Mouse (Mus musculus): ENCODE measurements at regions not wholly inside any gene's neighbourhood (a gene's known extent, or its start where the extent isn't known, plus 50 kb on each side); places are given as distances from the start of the nearest gene placed in this dataset.
A peak's percentile ranks its signal among the peaks of the same experiment; 100 is the strongest.

DNA sequence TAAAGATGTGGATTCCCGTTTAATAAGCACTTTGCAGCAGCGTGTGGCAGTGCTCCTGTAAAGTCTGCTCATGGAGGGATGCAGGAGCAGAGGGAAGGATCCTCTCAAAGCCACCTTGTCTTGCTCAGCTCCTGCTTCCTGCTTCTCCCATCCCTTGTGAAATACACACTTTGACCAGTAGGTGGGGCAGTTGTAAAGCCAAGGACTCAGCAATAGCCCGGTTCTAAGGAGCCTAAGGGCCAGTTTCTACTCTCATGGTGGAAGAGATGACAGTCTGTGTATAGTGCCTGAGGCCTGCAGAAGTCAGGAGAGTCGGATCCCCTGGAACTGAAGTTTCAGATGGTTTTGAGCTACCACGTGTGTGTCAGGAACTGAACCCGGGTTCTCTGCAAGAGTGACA is 272.0 kb downstream of the Drd1 start:
- peak; percentile 82 for DNase-seq

DNA sequence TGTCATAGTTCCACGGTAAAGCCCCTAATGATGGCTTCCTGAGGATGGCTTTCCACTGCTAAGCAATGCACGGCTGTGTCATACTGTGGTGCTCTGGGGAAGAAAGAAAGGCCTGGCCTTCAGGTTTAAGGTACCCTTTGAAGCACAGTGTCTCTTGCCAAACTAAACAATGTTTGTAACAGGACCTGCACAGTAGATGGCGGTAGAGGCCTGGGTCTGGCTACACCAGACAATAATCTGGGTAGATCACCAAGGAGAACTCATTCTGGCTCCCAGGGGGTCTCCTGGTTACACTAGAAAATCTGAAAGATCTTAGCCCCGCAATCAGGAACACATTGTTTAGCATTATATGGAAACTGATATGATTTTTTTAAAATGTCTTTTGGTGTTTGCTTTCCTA is 276.4 kb downstream of the Drd1 start:
- peak; percentile 7 for DNase-seq

DNA sequence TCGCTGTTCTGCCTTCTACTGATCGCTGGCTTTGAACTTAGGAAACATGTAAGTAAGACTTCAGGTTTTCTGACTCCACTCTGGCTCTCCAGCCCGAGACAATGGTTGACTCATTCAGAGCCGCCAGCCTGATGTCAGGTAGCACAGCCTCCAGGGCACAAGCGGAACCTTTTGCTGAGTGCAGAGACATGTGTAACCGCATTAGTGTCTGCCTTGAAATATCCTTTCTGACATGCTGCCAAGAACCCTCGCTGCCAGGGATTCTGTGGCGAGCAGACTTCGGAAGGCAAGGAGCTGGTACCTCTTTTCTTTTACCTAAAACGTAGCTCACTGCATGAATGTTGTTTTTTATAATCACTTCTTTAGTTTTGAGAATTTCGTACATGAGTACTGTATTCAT is 279.1 kb downstream of the Drd1 start:
- no peak for DNase-seq

DNA sequence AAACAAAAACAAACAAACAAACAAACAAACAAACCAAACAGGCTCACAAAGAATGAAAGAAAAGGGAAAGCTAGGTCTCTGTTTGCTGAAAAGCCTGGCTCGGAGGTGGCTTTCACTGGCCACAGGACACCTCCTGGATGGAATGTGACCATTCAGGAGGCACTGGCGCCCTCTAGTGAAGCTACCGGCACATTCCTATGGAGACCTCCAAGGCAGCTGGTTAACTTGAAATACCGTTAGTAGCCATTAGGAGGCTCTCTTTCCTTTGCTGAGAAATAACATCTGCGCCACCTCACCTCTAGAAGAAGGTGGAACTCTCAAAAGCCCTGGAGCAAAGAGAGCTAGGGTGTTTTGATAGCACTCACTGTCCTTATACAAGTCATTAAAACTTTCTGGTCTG is 279.8 kb downstream of the Drd1 start:
- DNase-seq, result peak; percentile 45

- DNase-seq, result peak; percentile 68
These were observed 290.8 kb downstream of the Drd1 start for GRCm38 (mm10) chr13:53764613-53765243.

GRCm38 (mm10) chr13:53757576-53758237 is 284.8 kb upstream of the Msx2 start:
- DNase-seq, result no peak

DNA sequence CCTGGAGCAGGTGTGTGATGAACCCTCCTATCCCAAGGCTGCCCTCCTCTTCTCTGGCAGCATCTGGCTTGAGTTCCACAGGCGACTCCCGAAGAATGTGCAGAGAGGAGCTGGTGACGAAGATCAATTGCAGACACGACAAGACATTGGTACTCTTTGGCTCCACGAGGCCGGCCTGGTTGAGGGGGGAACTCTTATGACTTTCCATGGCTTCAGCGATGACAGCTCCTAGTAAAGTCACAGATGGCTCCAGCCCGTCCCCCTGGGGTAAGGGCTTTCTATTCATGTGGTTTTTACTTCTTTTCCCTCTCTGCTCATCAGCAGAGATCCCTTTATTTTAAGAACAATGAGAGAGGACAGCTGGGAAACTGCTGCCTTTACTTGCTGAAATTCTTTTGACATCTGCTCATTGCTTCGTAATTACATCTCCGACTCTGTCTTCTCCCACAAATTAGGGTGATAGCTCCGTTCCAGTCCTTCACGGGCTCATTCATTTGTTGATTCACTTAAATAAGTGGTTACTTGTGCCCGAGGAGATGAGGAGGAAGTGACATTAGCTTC is 284.2 kb upstream of the Msx2 start:
- no peak for DNase-seq

GRCm38 (mm10) chr13:53755046-53755615 is 282.3 kb upstream of the Msx2 start:
- no peak for DNase-seq

DNA sequence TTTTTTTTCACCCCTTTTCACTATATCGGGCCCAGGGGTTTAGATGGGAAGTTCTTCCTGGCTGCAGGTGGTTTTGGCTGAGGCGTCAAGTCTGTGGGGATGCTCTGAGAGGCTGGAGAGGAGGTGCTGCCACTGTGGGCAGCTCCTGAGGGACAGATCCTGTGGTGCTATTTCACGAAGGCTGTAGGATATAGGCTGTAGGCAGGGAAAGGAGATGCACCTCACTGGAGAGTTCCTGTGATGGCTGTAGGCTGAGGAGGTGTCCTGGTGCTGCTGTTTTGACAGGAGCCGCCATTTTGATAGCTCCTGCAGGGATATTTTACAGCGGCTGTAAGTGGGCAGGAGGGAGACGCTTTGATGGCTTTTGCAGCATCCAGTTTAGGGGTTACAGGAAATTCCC is 280.2 kb upstream of the Msx2 start:
- DNase-seq, result no peak

DNA sequence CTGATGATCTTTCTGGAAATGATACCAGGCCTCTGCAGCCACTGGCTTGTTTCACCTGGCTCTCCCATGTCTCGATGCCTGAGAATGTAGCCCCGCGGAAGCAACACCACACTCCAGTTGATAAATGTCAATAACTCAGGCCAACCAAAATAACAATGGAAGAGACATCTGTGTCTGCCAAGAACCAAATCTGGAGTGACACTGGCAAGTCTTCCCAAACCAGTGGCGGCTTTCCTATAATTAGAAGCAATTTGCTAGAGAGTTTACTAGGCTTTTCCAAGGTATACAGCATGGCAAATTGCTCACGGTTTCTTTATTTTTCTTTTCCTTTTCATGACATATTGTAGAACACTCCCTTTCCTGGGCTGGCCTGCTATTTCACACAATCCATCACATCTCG is 268.1 kb upstream of the Msx2 start:
- no peak for DNase-seq

DNA sequence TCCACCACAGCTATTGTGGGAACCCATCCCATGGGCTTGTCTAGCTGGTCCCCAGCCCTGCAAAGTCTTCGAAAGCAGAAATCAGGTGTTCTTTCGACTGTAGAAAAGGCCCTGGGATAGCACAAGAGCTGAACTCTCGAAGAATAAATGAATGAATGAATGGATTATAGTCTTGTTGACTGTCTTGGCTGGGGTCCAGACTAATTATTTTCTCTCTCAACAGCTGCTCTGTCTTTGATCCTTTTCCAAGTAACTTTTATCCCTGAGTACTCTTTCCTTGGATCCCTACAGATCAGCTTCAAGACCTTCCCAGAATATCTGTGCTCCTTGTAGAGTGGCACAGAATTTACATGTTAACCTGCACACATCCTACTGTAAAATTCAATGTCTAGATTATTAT is 266.3 kb upstream of the Msx2 start:
- no peak for DNase-seq

- DNase-seq, result peak; percentile 66
These were observed 262.1 kb upstream of the Msx2 start for GRCm38 (mm10) chr13:53734944-53735343.

DNA sequence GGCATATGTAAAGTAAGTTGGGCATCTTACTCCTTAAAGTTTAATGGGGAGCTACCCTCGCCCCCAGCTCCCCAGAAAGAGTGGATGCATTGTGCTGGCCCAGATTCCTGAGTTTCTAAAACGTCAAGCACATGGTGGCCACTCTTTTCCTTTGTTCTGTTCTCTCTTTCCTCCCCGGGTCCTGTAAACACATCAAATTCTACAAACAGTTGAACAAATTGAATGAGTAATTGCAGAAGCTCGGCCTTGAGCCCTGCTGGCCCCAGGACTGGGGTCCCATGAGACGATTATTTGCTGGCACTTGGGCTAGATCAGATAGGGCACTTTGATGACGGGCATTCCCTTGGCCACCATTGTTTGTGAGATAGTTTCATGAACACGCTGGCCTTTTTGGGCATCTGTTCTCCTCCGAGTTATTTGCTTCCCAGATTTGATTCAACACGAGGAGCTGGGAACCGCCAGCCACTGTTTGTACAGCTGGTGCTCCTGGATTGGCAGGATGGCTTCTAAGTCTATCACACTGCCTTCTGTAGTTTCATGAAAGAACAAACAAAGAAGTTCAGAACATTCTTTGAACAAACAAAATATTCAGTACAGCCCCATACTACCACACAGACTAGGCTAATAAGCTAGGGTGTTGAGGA is 257.5 kb upstream of the Msx2 start:
- no peak for DNase-seq

- no peak for DNase-seq
These were observed 257.0 kb upstream of the Msx2 start for GRCm38 (mm10) chr13:53729848-53730247.

GRCm38 (mm10) chr13:53726031-53726430 is 253.2 kb upstream of the Msx2 start:
- no peak for DNase-seq

DNA sequence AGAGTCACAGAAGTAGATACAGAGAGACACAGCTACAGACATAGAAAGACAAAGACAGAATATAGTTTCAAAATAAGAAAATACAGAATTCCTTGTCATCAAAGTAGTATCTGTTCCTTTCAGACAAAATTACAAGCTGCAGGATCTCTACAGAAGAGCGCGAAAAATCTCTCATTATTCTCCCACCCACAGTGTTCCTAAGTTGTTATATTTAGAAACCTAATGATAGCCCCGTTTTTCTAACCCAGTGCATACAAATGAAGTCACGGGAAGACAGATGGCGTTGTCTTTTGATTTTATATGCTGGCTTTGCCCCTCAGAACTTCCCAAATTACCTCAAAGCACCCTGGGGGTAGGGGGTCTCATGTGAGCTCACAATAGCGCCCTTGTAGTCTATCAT is 250.0 kb upstream of the Msx2 start:
- no peak for DNase-seq

- no peak for DNase-seq
These were observed 248.2 kb upstream of the Msx2 start for GRCm38 (mm10) chr13:53721038-53721463.

GRCm38 (mm10) chr13:53717582-53717981 is 244.7 kb upstream of the Msx2 start:
- no peak for DNase-seq

DNA sequence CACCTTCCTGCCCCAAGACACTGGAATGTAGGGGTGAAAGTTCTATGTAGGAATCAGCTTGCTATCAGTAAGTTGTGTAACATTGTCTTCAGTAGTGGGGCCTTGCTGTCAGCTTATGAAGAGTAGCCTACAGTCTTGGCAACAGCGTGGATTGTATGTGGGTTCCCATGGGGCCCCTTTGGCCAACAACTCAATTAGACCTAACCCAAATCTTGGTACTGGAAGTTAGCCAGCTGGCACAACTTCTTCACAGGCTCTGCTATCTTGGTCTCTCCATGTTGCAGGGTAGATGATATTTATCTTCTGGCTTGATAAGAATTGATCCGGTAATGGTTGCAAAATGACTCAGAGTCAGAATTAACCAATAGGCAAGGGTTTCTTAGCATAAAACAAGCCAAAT is 244.2 kb upstream of the Msx2 start:
- no peak for DNase-seq

GRCm38 (mm10) chr13:53709062-53709461 is 236.2 kb upstream of the Msx2 start:
- DNase-seq, result no peak

DNA sequence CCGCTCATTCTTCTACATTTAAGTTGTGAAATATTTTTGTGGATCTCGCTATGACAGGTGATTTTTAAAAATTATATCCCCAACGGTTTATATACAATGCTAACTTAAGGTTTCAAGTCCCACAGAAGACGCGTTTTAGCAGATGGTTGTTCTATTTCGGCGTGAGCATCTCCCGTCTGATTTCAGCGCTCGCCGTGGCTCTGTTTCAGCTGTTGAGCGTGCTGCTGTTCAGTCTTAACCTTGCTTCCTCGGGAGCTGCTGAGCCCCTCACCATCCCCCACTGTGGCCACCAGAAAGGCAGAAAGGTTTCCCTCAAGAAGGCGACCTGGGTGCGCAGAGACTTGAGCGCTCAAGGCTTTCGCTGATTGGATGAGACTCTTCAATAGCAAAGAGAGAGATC is 234.7 kb upstream of the Msx2 start:
- DNase-seq, result no peak

DNA sequence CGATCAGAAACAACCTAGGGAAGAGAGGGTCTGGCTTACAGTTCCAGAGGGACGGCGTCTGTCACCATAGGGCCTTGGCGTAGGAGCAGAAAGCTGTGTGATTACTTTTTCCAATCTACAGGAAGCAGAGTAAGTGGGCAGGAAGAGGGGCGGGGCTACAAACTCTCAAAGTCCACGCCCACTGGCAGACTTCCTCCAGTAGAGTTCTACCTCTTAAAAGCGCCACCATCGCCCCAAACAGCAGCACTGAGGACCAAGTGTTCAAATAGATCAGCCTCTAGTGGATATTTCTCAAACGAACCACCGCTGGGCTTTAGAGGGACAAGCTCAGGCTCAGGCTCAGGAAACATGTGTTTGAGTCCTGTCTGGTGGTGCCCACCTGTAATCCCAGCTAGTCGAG is 231.2 kb upstream of the Msx2 start:
- DNase-seq, result no peak

DNA sequence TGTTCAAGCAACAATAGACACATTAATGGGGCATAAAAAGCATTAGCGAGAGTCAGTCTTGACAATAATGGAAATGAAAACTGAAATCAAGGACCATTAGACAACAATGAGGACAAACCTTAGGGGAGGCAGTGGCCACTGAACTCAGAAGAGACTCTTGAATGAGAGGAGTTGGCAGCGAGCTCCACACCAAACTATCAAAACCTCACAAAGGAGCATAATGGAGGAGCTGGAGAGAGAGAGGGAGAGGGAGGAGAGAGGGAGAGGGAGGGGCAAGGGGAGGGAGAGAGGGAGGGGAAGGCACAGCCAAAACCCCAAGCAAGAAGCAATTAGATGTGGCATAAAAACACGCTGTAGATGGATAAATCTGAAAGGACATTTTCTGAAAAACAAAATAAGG is 227.4 kb upstream of the Msx2 start:
- no peak for DNase-seq

GRCm38 (mm10) chr13:53697954-53698353 is 225.1 kb upstream of the Msx2 start:
- no peak for DNase-seq

All from lung, postnatal 10 days (tissue).